Mouse (Mus musculus): ENCODE measurements at regions not wholly inside any gene's neighbourhood (a gene's known extent, or its start where the extent isn't known, plus 50 kb on each side); places are given as distances from the start of the nearest gene placed in this dataset.

DNA sequence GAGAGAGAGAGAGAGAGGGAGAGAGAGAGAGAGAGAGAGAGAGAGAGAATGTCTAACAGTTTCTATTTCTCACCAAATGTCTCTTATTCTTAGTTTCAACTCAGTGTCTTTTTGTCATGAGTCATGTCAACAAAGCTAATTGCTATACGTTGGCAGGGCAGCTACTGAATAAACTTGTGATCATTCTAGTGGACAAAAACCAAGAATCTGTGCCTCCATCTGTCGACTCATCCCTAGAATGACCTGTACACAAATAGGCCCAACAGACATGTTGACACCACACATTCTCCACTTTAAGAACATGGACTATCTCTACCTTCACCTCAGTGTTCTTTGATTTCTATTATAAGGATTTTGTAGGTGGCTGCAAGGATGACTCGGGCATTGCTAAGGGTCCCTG, 556.5 kb downstream of the Pcdh18 start:
- Histone ChIP-seq H3K27me3 (ENCODE audit: insufficient read depth, low read length) (no peaks in the 10 kb centered on the region), H3K9me3 (ENCODE audit: low read length) (no peaks in the 10 kb centered on the region), H3K9ac (no peak overlapping the region), H3K4me3 (ENCODE audit: low read depth, low read length) (no peak overlapping the region), H3K27ac (ENCODE audit: low read depth, low read length) (no peak overlapping the region), H3K36me3 (ENCODE audit: insufficient read depth) (no peaks in the 10 kb centered on the region), H3K4me1 (ENCODE audit: insufficient read depth) (no peaks in the 10 kb centered on the region), H3K4me2 (ENCODE audit: low read depth) (no peak overlapping the region)
- TF ChIP-seq CTCF (IDR thresholded peaks at IDR 0.05; ENCODE audit: low read depth), result no peak
- ATAC-seq (no peak), DNase-seq (no peak)
- WGBS, result 66% methylated on average over 3 of the region's 3 CpGs

DNA sequence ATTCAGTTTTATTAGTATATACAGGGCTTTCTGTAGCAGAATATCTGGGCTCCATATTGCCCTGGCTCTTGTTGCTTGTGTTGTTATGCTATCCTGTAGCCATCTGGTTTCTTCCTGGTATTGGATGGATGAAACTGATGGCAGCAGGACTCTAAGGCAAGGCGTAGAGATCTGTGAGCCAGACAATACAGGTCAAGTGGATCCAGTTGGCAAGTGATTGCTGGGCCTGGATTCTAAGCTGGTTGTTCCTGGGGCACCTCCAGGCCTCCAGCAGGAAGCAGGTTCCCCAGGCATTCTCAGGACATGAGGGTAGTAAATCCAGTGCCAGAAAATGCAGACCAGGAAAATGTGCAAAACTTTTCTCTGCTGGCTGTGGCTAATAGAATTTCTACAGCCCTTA, 571.6 kb downstream of the Pcdh18 start:
- Histone ChIP-seq H3K9ac (no peak overlapping the region), H3K36me3 (ENCODE audit: insufficient read depth) (no peaks in the 10 kb centered on the region), H3K27me3 (ENCODE audit: insufficient read depth, low read length) (no peaks in the 10 kb centered on the region), H3K4me3 (ENCODE audit: low read depth, low read length) (no peak overlapping the region), H3K4me1 (ENCODE audit: insufficient read depth) (no peaks in the 10 kb centered on the region), H3K4me2 (ENCODE audit: low read depth) (no peak overlapping the region), H3K27ac (ENCODE audit: low read depth, low read length) (no peak overlapping the region), H3K9me3 (ENCODE audit: low read length) (no peaks in the 10 kb centered on the region)
- WGBS, result 59% methylated on average over 1 of the region's 1 CpGs
- no peak for TF ChIP-seq CTCF (IDR thresholded peaks at IDR 0.05; ENCODE audit: low read depth)
- DNase-seq (peak; percentile 1), ATAC-seq (no peak)

Measured in forebrain, postnatal 0 days (tissue).